Mouse (Mus musculus): ENCODE measurements at regions not wholly inside any gene's neighbourhood (a gene's known extent, or its start where the extent isn't known, plus 50 kb on each side); places are given as distances from the start of the nearest gene placed in this dataset.

GRCm38 (mm10) chr2:8027571-8027970 is 518.2 kb upstream of the Celf2 start:
- no peak for TF ChIP-seq ETS1 (conservative IDR thresholded peaks at IDR 0.05; ENCODE audit: low read depth, low read length)
- TF ChIP-seq IRF4 (IDR thresholded peaks at IDR 0.05; ENCODE audit: low read depth, low read length), result no peak
- no peak for TF ChIP-seq POLR2A (IDR thresholded peaks at IDR 0.05; ENCODE audit: low read depth, low read length)
- no peak for TF ChIP-seq MEF2A (IDR thresholded peaks at IDR 0.05; ENCODE audit: borderline replicate concordance, low read depth, low read length)
- TF ChIP-seq USF2 (conservative IDR thresholded peaks at IDR 0.05; ENCODE audit: low read depth, low read length), result no peak
- no peak for TF ChIP-seq RCOR1 (conservative IDR thresholded peaks at IDR 0.05; ENCODE audit: low read depth, low read length)
- TF ChIP-seq ZNF384 (IDR thresholded peaks at IDR 0.05; ENCODE audit: low read depth, low read length), result no peak
- TF ChIP-seq E2F4 (IDR thresholded peaks at IDR 0.05; ENCODE audit: insufficient replicate concordance, low read depth, low read length), result no peak
- TF ChIP-seq JUND (conservative IDR thresholded peaks at IDR 0.05; ENCODE audit: low read depth, low read length), result no peak
- TF ChIP-seq EP300 (IDR thresholded peaks at IDR 0.05; ENCODE audit: low read length), result no peak
- TF ChIP-seq CTCF (conservative IDR thresholded peaks at IDR 0.05 in 1 of 2, IDR thresholded peaks at IDR 0.05 in 1 of 2; ENCODE audit: low read depth in 2 of 2, low read length in 2 of 2), result no peak
- TF ChIP-seq HCFC1 (IDR thresholded peaks at IDR 0.05; ENCODE audit: low read depth, low read length), result no peak
- TF ChIP-seq ZC3H11A (IDR thresholded peaks at IDR 0.05; ENCODE audit: low read depth, low read length), result no peak
- no peak for TF ChIP-seq ZKSCAN1 (IDR thresholded peaks at IDR 0.05; ENCODE audit: borderline replicate concordance, low read depth, low read length)
- TF ChIP-seq KAT2A (IDR thresholded peaks at IDR 0.05; ENCODE audit: insufficient replicate concordance, low read length), result no peak
- no peak for TF ChIP-seq ZMIZ1 (IDR thresholded peaks at IDR 0.05; ENCODE audit: low read depth, low read length)
- no peak for TF ChIP-seq RAD21 (IDR thresholded peaks at IDR 0.05; ENCODE audit: low read depth, low read length)
- no peak for TF ChIP-seq MAZ (IDR thresholded peaks at IDR 0.05; ENCODE audit: low read depth, low read length)
- no peak for TF ChIP-seq NELFE (IDR thresholded peaks at IDR 0.05; ENCODE audit: low read depth, low read length)
- no peaks in the 10 kb centered on the region for H3K27me3 ChIP-seq (replicated peaks)
- no peaks in the 10 kb centered on the region for H3K4me1 ChIP-seq (ENCODE audit: control insufficient read depth in 1 of 2, insufficient read depth in 2 of 2)
- no peak overlapping the region for H3K27ac ChIP-seq (ENCODE audit: insufficient read depth, low read depth)
- H3K9ac ChIP-seq (ENCODE audit: insufficient read depth, low read depth), result no peak overlapping the region
- no peaks in the 10 kb centered on the region for H3K79me2 ChIP-seq (replicated peaks; ENCODE audit: control insufficient read depth, extremely low read depth, insufficient read depth, poor library complexity, severe bottlenecking)
- in situ Hi-C loops (cut with MboI; ENCODE audit: low pct_ligation_motif_present, low pct_unique_long_range_greater_than_20kb, low sequenced_read_pairs) (no loop called here), dilution Hi-C loops (cut with MboI; ENCODE audit: extremely low pct_ligation_motif_present, extremely low pct_unique_long_range_greater_than_20kb, low sequenced_read_pairs) (no loop called here)
- no peak overlapping the region for H3K4me2 ChIP-seq (ENCODE audit: insufficient read depth, low read depth, poor library complexity, severe bottlenecking)
- no peaks in the 10 kb centered on the region for H3K9me3 ChIP-seq (replicated peaks; ENCODE audit: low read length)
- no peaks in the 10 kb centered on the region for H3K36me3 ChIP-seq (replicated peaks in 1 of 2; ENCODE audit: control insufficient read depth in 1 of 2, insufficient read depth in 1 of 2, low read length in 1 of 2)
- H3K4me3 ChIP-seq (replicated peaks in 1 of 3; ENCODE audit: low read depth in 2 of 3, low read length in 2 of 3, poor library complexity in 1 of 3), result no peak overlapping the region
- DNase-seq (ENCODE audit: extremely low read depth), result no peak

- no peaks in the 10 kb centered on the region for H3K36me3 ChIP-seq (replicated peaks in 1 of 2; ENCODE audit: control insufficient read depth in 1 of 2, insufficient read depth in 1 of 2, low read length in 1 of 2)
- in situ Hi-C loops (cut with MboI; ENCODE audit: low pct_ligation_motif_present, low pct_unique_long_range_greater_than_20kb, low sequenced_read_pairs) (no loop called here), dilution Hi-C loops (cut with MboI; ENCODE audit: extremely low pct_ligation_motif_present, extremely low pct_unique_long_range_greater_than_20kb, low sequenced_read_pairs) (no loop called here)
- TF ChIP-seq USF2 (conservative IDR thresholded peaks at IDR 0.05; ENCODE audit: low read depth, low read length) (no peak), MAZ (IDR thresholded peaks at IDR 0.05; ENCODE audit: low read depth, low read length) (no peak), SIN3A (IDR thresholded peaks at IDR 0.05; ENCODE audit: low read length) (no peak), CHD1 (IDR thresholded peaks at IDR 0.05; ENCODE audit: low read depth, low read length) (no peak), POLR2A (IDR thresholded peaks at IDR 0.05; ENCODE audit: low read depth, low read length) (no peak), IRF4 (IDR thresholded peaks at IDR 0.05; ENCODE audit: low read depth, low read length) (no peak), MAFK (IDR thresholded peaks at IDR 0.05; ENCODE audit: insufficient replicate concordance, low read length) (no peak), ZC3H11A (IDR thresholded peaks at IDR 0.05; ENCODE audit: low read depth, low read length) (no peak), USF1 (IDR thresholded peaks at IDR 0.05; ENCODE audit: low read depth, low read length) (no peak), NRF1 (IDR thresholded peaks at IDR 0.05; ENCODE audit: low read depth, low read length) (no peak), MAX (IDR thresholded peaks at IDR 0.05; ENCODE audit: low read length) (no peak), ZKSCAN1 (IDR thresholded peaks at IDR 0.05; ENCODE audit: borderline replicate concordance, low read depth, low read length) (no peak), KAT2A (IDR thresholded peaks at IDR 0.05; ENCODE audit: insufficient replicate concordance, low read length) (no peak), ZMIZ1 (IDR thresholded peaks at IDR 0.05; ENCODE audit: low read depth, low read length) (no peak), ZNF384 (IDR thresholded peaks at IDR 0.05; ENCODE audit: low read depth, low read length) (no peak), PAX5 (IDR thresholded peaks at IDR 0.05; ENCODE audit: low read length) (no peak)
- H3K27me3 ChIP-seq (replicated peaks), result no peaks in the 10 kb centered on the region
- no peak overlapping the region for H3K9ac ChIP-seq (ENCODE audit: insufficient read depth, low read depth)
- no peak for DNase-seq (ENCODE audit: extremely low read depth)
- no peak overlapping the region for H3K27ac ChIP-seq (ENCODE audit: insufficient read depth, low read depth)
- H3K79me2 ChIP-seq (replicated peaks; ENCODE audit: control insufficient read depth, extremely low read depth, insufficient read depth, poor library complexity, severe bottlenecking), result no peaks in the 10 kb centered on the region
- H3K9me3 ChIP-seq (replicated peaks; ENCODE audit: low read length), result no peaks in the 10 kb centered on the region
- H3K4me1 ChIP-seq (ENCODE audit: control insufficient read depth in 1 of 2, insufficient read depth in 2 of 2), result no peaks in the 10 kb centered on the region
- no peak overlapping the region for H3K4me2 ChIP-seq (ENCODE audit: insufficient read depth, low read depth, poor library complexity, severe bottlenecking)
- H3K4me3 ChIP-seq (replicated peaks in 1 of 3; ENCODE audit: low read depth in 2 of 3, low read length in 2 of 3, poor library complexity in 1 of 3), result no peak overlapping the region
These were observed 517.3 kb upstream of the Celf2 start for GRCm38 (mm10) chr2:8026648-8027047.

Measured in CH12.LX (cell line).